Mouse (Mus musculus) erythroblast, adult 5-6 weeks (primary cell): ENCODE data around the gene Slc4a11. TPM values are rescaled to one million over a fixed set of nuclear protein-coding genes. Genes with fewer than 3 reads are reported as not detected.

Experiments used
- ATAC-seq: replicated peaks from 2 replicates; pipeline ENCODE4 v1.8.0; 2016; ENCODE audit warnings: moderate number of reproducible peaks, mild to moderate bottlenecking, moderate TSS enrichment, inconsistent platforms; ENCODE audit not compliant: poor library complexity, low FRiP score, severe bottlenecking
- total RNA-seq, 2 experiments: library from RNA; stranded (forward) in 1 of 2; stranded (reverse) in 1 of 2; fragments of 150-400 nt in 1 of 2; fragments of 200-764, 138-1000 nt in 1 of 2; gene quantifications; 2 replicates each; pipeline versions ENCODE4 v1.2.3 to v1.2.4; 2015 to 2017; ENCODE audit warnings: low replicate concordance in 2 of 2

The Slc4a11 gene
- total RNA-seq (2015; ENCODE audit: low replicate concordance) (not detected in 2 replicates), total RNA-seq (2017; ENCODE audit: low replicate concordance) (not detected in 2 replicates)

GRCm38 (mm10) chr2:130697153-130697810 lies at the start of gene Slc4a11:
Slc4a11 (minus strand) TSS chr2:130697519.
- ATAC-seq = no peak

GRCm38 (mm10) chr2:130743576-130743975 lies 46.3 kb upstream of the Slc4a11 start:
- ATAC-seq = no peak

GRCm38 (mm10) chr2:130740096-130740495 lies 42.8 kb upstream of the Slc4a11 start:
- ATAC-seq = no peak

GRCm38 (mm10) chr2:130738019-130738418 lies 40.7 kb upstream of the Slc4a11 start:
- ATAC-seq = no peak

GRCm38 (mm10) chr2:130735281-130735680 lies 38.0 kb upstream of the Slc4a11 start:
- no peak for ATAC-seq

GRCm38 (mm10) chr2:130733444-130733843 lies 36.1 kb upstream of the Slc4a11 start:
- ATAC-seq = no peak

GRCm38 (mm10) chr2:130731855-130732254 lies 34.5 kb upstream of the Slc4a11 start:
- no peak for ATAC-seq

- no peak for ATAC-seq
Observed at GRCm38 (mm10) chr2:130730746-130731145, 33.4 kb upstream of the Slc4a11 start.

GRCm38 (mm10) chr2:130728906-130729585 lies 31.7 kb upstream of the Slc4a11 start:
- no peak for ATAC-seq

- no peak for ATAC-seq
Observed at GRCm38 (mm10) chr2:130727752-130728151, 30.4 kb upstream of the Slc4a11 start.

GRCm38 (mm10) chr2:130724369-130724768 lies 27.1 kb upstream of the Slc4a11 start:
- no peak for ATAC-seq

- no peak for ATAC-seq
Observed at GRCm38 (mm10) chr2:130717951-130718350, 20.6 kb upstream of the Slc4a11 start.

- no peak for ATAC-seq
Observed at GRCm38 (mm10) chr2:130707057-130707456, 9.7 kb upstream of the Slc4a11 start.

- no peak for ATAC-seq
Observed at GRCm38 (mm10) chr2:130706602-130707001, 9.3 kb upstream of the Slc4a11 start.

GRCm38 (mm10) chr2:130705178-130705577 lies 7.9 kb upstream of the Slc4a11 start:
- no peak for ATAC-seq

- ATAC-seq = no peak
Observed at GRCm38 (mm10) chr2:130704040-130705001, 7.0 kb upstream of the Slc4a11 start.

GRCm38 (mm10) chr2:130697821-130698266 lies 525 bp upstream of the Slc4a11 start:
- no peak for ATAC-seq

- no peak for ATAC-seq
Observed at GRCm38 (mm10) chr2:130696700-130697152, 593 bp downstream of the Slc4a11 start.

- no peak for ATAC-seq
Observed at GRCm38 (mm10) chr2:130693563-130693962, 3.8 kb downstream of the Slc4a11 start.

- ATAC-seq = no peak
Observed at GRCm38 (mm10) chr2:130689011-130689410, 8.3 kb downstream of the Slc4a11 start.
